Mouse (Mus musculus): ENCODE data around the gene Bbs12. TPM values are rescaled to one million over a fixed set of nuclear protein-coding genes. Genes with fewer than 3 reads are reported as not detected.

Bbs12 gene
- polyA plus RNA-seq, 1 experiment from 2014 or later: 4.0 TPM

GRCm38 (mm10) chr3:37326627-37327026, 14.3 kb downstream of the Bbs12 start:
- DNase-seq: no peak
- WGBS (ENCODE audit: insufficient replicate concordance): 24% methylated on average over 3 of the region's 3 CpGs
- no peak overlapping the region for H3K9ac ChIP-seq

GRCm38 (mm10) chr3:37328489-37328888, 16.1 kb downstream of the Bbs12 start:
- peaks cover 59% of the 10 kb centered on the region for H3K4me1 ChIP-seq (replicated peaks)
- H3K27ac ChIP-seq: no peak overlapping the region
- no peaks in the 10 kb centered on the region for H3K36me3 ChIP-seq
- DNase-seq (no peak), ATAC-seq (ENCODE audit: low read depth) (no peak)
- WGBS (ENCODE audit: insufficient replicate concordance): 40% methylated on average over 2 of the region's 2 CpGs
- H3K9ac ChIP-seq: no peak overlapping the region
- no peaks in the 10 kb centered on the region for H3K9me3 ChIP-seq (replicated peaks)
- H3K27me3 ChIP-seq: no peaks in the 10 kb centered on the region
- H3K4me3 ChIP-seq (replicated peaks): no peak overlapping the region
- no peak overlapping the region for H3K4me2 ChIP-seq

More at GRCm38 (mm10) chr3:37326627-37327026, 14.3 kb downstream of the Bbs12 start:
- Histone ChIP-seq H3K4me1 (replicated peaks) (peaks cover 45% of the 10 kb centered on the region), H3K9me3 (replicated peaks) (no peaks in the 10 kb centered on the region), H3K27me3 (no peaks in the 10 kb centered on the region), H3K36me3 (no peaks in the 10 kb centered on the region), H3K4me3 (replicated peaks) (no peak overlapping the region), H3K4me2 (no peak overlapping the region), H3K27ac (no peak overlapping the region)
- peak; percentile 47; the same call in 1 of the 2 replicates for ATAC-seq (ENCODE audit: low read depth)

- Histone ChIP-seq H3K36me3 (no peaks in the 10 kb centered on the region), H3K9ac (no peak overlapping the region), H3K4me3 (replicated peaks) (no peak overlapping the region), H3K4me1 (replicated peaks) (peaks cover 65% of the 10 kb centered on the region), H3K27ac (no peak overlapping the region), H3K27me3 (no peaks in the 10 kb centered on the region), H3K9me3 (replicated peaks) (no peaks in the 10 kb centered on the region), H3K4me2 (no peak overlapping the region)
- DNase-seq (no peak), ATAC-seq (ENCODE audit: low read depth) (no peak)
- 85% methylated on average over 1 of the region's 1 CpGs for WGBS (ENCODE audit: insufficient replicate concordance)
Measured at GRCm38 (mm10) chr3:37329963-37330362, 17.6 kb downstream of the Bbs12 start.

GRCm38 (mm10) chr3:37331999-37332449, 19.7 kb downstream of the Bbs12 start:
- peaks cover 51% of the 10 kb centered on the region for H3K4me1 ChIP-seq (replicated peaks)
- 5% methylated on average over 6 of the region's 6 CpGs for WGBS (ENCODE audit: insufficient replicate concordance)
- no peaks in the 10 kb centered on the region for H3K36me3 ChIP-seq
- peak overlapping the region; percentile 79 for H3K27ac ChIP-seq
- no peaks in the 10 kb centered on the region for H3K27me3 ChIP-seq
- H3K4me2 ChIP-seq: no peak overlapping the region
- H3K9me3 ChIP-seq (replicated peaks): no peaks in the 10 kb centered on the region
- no peak overlapping the region for H3K4me3 ChIP-seq (replicated peaks)
- H3K9ac ChIP-seq: no peak overlapping the region
- DNase-seq (peak; percentile 61), ATAC-seq (ENCODE audit: low read depth) (peak; percentile 87)

GRCm38 (mm10) chr3:37334053-37334452, 21.7 kb downstream of the Bbs12 start:
- Histone ChIP-seq H3K36me3 (no peaks in the 10 kb centered on the region), H3K4me1 (replicated peaks) (peaks cover 42% of the 10 kb centered on the region), H3K27me3 (no peaks in the 10 kb centered on the region), H3K27ac (peak overlapping the region; percentile 44; the same call in 1 of the 2 replicates), H3K4me3 (replicated peaks) (no peak overlapping the region), H3K4me2 (no peak overlapping the region), H3K9me3 (replicated peaks) (no peaks in the 10 kb centered on the region), H3K9ac (no peak overlapping the region)
- peak; percentile 78 for ATAC-seq (ENCODE audit: low read depth)
- DNase-seq: no peak
- 48% methylated on average over 4 of the region's 4 CpGs for WGBS (ENCODE audit: insufficient replicate concordance)

- peaks cover 26% of the 10 kb centered on the region for H3K27me3 ChIP-seq
- no peaks in the 10 kb centered on the region for H3K9me3 ChIP-seq (replicated peaks)
- H3K4me3 ChIP-seq (replicated peaks): no peak overlapping the region
- no peak overlapping the region for H3K9ac ChIP-seq
- WGBS (ENCODE audit: insufficient replicate concordance): 45% methylated on average over 5 of the region's 5 CpGs
- no peaks in the 10 kb centered on the region for H3K36me3 ChIP-seq
- 0 out of 2 replicates have a peak, but pooled peaks cover 4% of the 10 kb centered on the region for H3K4me1 ChIP-seq (replicated peaks)
- DNase-seq (no peak), ATAC-seq (ENCODE audit: low read depth) (no peak)
- no peak overlapping the region for H3K4me2 ChIP-seq
- no peak overlapping the region for H3K27ac ChIP-seq
Measured at GRCm38 (mm10) chr3:37341110-37341509, 28.8 kb downstream of the Bbs12 start.

- H3K27me3 ChIP-seq: peaks cover 43% of the 10 kb centered on the region
- WGBS (ENCODE audit: insufficient replicate concordance): 72% methylated on average over 5 of the region's 5 CpGs
- ATAC-seq (ENCODE audit: low read depth) (no peak; the same call in 1 of the 2 replicates), DNase-seq (no peak)
- no peaks in the 10 kb centered on the region for H3K9me3 ChIP-seq (replicated peaks)
- no peaks in the 10 kb centered on the region for H3K4me1 ChIP-seq (replicated peaks)
- H3K27ac ChIP-seq: no peak overlapping the region
- H3K4me3 ChIP-seq (replicated peaks): no peak overlapping the region
- no peak overlapping the region for H3K9ac ChIP-seq
- no peaks in the 10 kb centered on the region for H3K36me3 ChIP-seq
- no peak overlapping the region for H3K4me2 ChIP-seq
Measured at GRCm38 (mm10) chr3:37342811-37343210, 30.5 kb downstream of the Bbs12 start.

GRCm38 (mm10) chr3:37347671-37348070, 35.3 kb downstream of the Bbs12 start:
- Histone ChIP-seq H3K27me3 (peaks cover 72% of the 10 kb centered on the region), H3K4me2 (peak overlapping the region; percentile 82), H3K9ac (no peak overlapping the region), H3K36me3 (no peaks in the 10 kb centered on the region), H3K9me3 (replicated peaks) (no peaks in the 10 kb centered on the region), H3K4me1 (replicated peaks) (peaks cover 31% of the 10 kb centered on the region), H3K27ac (no peak overlapping the region), H3K4me3 (replicated peaks) (no peak overlapping the region)
- DNase-seq (no peak), ATAC-seq (ENCODE audit: low read depth) (no peak)
- 22% methylated on average over 9 of the region's 9 CpGs for WGBS (ENCODE audit: insufficient replicate concordance)

- Histone ChIP-seq H3K27ac (no peak within 1 kb of the TSS), H3K9ac (peak within 1 kb of the TSS; percentile 54), H3K9me3 (replicated peaks) (no peaks in the 10 kb centered on the region), H3K4me2 (peak within 1 kb of the TSS; percentile 82), H3K4me3 (replicated peaks) (peak within 1 kb of the TSS; percentile 64), H3K4me1 (replicated peaks) (peaks cover 31% of the 10 kb centered on the region), H3K27me3 (peaks cover 66% of the 10 kb centered on the region), H3K36me3 (no peaks in the 10 kb centered on the region)
- WGBS (ENCODE audit: insufficient replicate concordance): 2% methylated on average over 73 of the region's 75 CpGs
- DNase-seq (no peak), ATAC-seq (ENCODE audit: low read depth) (no peak)
Measured at GRCm38 (mm10) chr3:37348221-37349165, 36.1 kb downstream of the Bbs12 start, which contains the start of gene Fgf2. Fgf2 (plus strand) TSS chr3:37348346.

- H3K27me3 ChIP-seq: peaks cover 61% of the 10 kb centered on the region
- H3K4me1 ChIP-seq (replicated peaks): peaks cover 31% of the 10 kb centered on the region
- H3K9me3 ChIP-seq (replicated peaks): no peaks in the 10 kb centered on the region
- no peak for ATAC-seq (ENCODE audit: low read depth)
- H3K4me3 ChIP-seq (replicated peaks): peak overlapping the region; percentile 64
- 7% methylated on average over 8 of the region's 8 CpGs for WGBS (ENCODE audit: insufficient replicate concordance)
- peak overlapping the region; percentile 54; the same call in 1 of the 2 replicates for H3K9ac ChIP-seq
- H3K27ac ChIP-seq: no peak overlapping the region
- H3K4me2 ChIP-seq: peak overlapping the region; percentile 82
- no peaks in the 10 kb centered on the region for H3K36me3 ChIP-seq
- no peak for DNase-seq
Measured at GRCm38 (mm10) chr3:37349166-37349548, 36.8 kb downstream of the Bbs12 start.

- Histone ChIP-seq H3K9me3 (replicated peaks) (no peaks in the 10 kb centered on the region), H3K36me3 (no peaks in the 10 kb centered on the region), H3K9ac (no peak overlapping the region), H3K4me2 (0 out of 2 replicates have a peak overlapping the region, but pooled peaks have one; percentile 6), H3K4me3 (replicated peaks) (no peak overlapping the region), H3K27me3 (peaks cover 53% of the 10 kb centered on the region), H3K27ac (no peak overlapping the region), H3K4me1 (replicated peaks) (peaks cover 31% of the 10 kb centered on the region)
- no peak for DNase-seq
- 9% methylated on average over 7 of the region's 7 CpGs for WGBS (ENCODE audit: insufficient replicate concordance)
- peak; percentile 84 for ATAC-seq (ENCODE audit: low read depth)
Measured at GRCm38 (mm10) chr3:37350386-37350785, 38.0 kb downstream of the Bbs12 start.

All from liver, embryonic 13.5 days (tissue).